Mouse (Mus musculus): Measurements from ENCODE around the gene Aph1a.

DNA sequence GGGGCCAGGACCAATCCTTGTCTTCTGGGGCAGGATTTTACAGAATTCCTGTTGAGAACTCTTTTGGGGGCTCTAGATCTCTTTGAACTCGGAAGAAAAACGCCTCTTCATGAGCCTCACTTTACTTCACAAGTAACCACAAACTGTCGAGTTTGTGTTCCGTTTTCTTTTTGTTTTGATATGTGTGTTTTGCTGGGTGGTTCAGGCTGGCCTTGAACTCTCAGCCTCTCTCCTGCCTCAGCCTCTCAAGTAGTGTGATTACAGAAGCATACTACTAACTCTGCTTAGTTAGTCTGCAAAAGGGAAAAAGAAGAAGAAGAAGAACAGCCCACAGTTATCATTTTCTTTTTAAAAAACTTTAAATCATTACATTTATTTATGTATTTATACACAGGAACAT is 30.4 kb downstream of the Aph1a start:
- TF ChIP-seq CTCF (IDR thresholded peaks at IDR 0.05; ENCODE audit: borderline replicate concordance, extremely low read depth, insufficient read depth, insufficient read length) (no peak), POLR2A (IDR thresholded peaks at IDR 0.05; ENCODE audit: borderline replicate concordance, extremely low read depth, insufficient read depth, insufficient read length, poor library complexity, severe bottlenecking) (no peak)

All from brain, embryonic 14.5 days (tissue).